Mouse (Mus musculus) layer of hippocampus, adult 2 months (tissue): Measurements from ENCODE around the gene Alg11. TPM values are rescaled to one million over a fixed set of nuclear protein-coding genes. Genes with fewer than 3 reads are reported as not detected.

ENCODE experiments used
- DNase-seq, 2 experiments: peaks; one replicate each; pipeline ENCODE4 v3.0.0; 2022; ENCODE audit warnings: low spot score in 2 of 2
- H3K27ac ChIP-seq: fragments of 200-600 bp; 2 replicates; pipeline ENCODE4 v1.8.1; 2022
- H3K4me3 ChIP-seq: fragments of 200-600 bp; 2 replicates; pipeline ENCODE4 v1.8.1; 2022; ENCODE audit warnings: mild to moderate bottlenecking
- CTCF ChIP-seq: fragments of 200-600 bp; conservative IDR thresholded peaks from 2 replicates; pipeline ENCODE4 v1.8.1; 2022; ENCODE audit warnings: antibody characterized with exemption, mild to moderate bottlenecking, moderate library complexity
- total RNA-seq, 2 experiments: library from RNA; stranded (reverse); gene quantifications; 2 replicates each; pipeline ENCODE4 v1.2.3; 2021

Gene Alg11
- total RNA-seq, 2 experiments from 2014 or later = 34.7 to 42.0 TPM

DNA sequence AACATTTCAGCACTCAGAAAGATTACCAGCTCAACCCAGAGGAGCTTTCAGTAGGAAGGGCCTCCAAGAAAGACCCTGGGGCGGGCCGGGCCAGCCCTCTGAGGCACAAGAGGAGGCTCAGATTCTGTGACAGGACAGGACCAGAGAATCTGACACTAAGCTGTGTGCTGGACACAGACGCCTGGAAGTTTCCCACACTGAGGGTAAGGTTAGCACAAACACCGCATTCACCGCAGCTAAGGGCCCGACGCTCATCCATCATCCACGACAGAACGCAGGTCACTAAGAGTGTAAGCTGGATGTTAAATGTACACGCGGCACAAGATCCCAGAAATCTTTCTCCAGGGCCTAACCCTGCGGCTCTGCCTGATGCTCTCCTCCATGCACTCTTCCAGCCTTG lies 16.8 kb upstream of the Alg11 start:
- H3K27ac ChIP-seq = no peak overlapping the region
- no peak overlapping the region for H3K4me3 ChIP-seq
- no peak for DNase-seq
- no peak for TF ChIP-seq CTCF

DNA sequence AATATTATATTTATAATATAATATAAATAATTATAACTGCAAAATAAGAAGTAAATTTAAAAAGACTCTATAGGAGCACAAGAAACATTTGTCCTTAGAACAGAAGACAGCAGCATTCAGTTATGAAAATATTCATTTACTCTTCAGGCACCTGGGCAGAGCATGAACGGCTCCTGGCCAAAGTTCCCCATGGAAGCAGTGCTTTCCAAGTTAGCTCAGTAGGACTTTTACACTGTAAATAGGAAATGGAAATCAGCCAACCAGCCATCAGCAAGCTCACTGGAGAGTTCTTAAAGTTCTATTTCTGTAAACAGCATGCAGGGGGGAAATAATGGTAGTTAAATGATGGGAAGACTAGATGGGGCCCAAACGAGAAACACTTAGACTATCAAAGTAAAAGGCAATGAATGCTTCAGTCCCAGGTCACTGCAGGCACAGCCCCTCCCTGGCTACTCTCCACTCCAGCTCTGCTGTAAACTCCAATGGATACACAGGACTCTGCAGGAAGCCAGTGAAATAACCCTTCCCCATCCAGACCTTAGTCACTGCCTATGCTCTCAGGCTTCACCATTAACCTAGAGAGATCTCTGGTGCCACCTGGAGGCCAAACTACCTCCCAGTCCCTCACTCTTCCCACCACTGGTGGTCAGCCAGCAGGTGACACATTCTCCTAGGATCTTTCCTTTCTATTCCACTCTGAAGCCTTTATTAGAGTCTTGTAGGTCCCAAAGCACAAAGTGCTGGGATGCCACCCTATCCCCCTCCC lies 12.6 kb upstream of the Alg11 start:
- Histone ChIP-seq H3K27ac (no peak overlapping the region), H3K4me3 (no peak overlapping the region)
- DNase-seq = peak in 1 of 2 experiments; percentile 17
- TF ChIP-seq CTCF = peak; percentile 79

DNA sequence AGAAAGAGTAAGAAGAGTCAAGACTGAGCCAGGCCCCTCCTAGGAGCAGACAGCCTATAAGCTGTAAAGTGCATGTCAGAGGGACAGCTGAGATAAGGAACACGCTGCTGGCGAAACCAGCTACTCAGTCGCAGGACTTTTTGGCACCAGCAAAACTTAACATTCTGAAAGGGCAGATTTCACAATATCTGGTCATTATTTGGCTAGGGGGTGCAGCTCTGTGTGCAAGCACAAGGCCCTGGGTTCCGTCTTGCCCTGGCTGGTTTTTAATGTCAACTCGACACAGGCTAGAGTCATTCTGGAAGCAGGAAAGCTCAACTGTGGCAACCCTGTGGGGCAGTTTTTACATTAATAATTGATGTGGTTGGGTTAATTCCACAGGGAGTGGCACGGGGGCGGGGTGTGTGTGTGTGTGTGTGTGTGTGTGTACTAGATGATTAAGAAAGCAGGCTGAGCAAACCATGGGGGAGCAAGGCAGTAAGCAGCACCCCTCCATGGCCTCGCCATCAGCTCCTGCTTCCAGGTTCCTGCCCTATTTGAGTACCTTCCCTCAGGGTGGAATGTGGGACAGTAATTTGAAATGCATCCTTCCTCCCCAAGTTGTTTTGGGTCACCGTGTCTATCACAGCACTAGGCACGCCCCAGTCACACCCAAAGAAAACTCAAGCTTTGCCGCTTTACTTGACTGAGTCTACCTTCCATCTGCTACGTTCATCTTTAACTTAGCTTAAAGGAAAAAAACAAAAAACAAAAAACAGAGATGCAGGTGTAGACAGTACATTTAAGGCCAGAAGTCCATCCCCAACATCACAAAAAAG lies 5.6 kb upstream of the Alg11 start:
- no peak overlapping the region for H3K4me3 ChIP-seq
- no peak for DNase-seq
- H3K27ac ChIP-seq = no peak overlapping the region
- TF ChIP-seq CTCF = no peak

DNA sequence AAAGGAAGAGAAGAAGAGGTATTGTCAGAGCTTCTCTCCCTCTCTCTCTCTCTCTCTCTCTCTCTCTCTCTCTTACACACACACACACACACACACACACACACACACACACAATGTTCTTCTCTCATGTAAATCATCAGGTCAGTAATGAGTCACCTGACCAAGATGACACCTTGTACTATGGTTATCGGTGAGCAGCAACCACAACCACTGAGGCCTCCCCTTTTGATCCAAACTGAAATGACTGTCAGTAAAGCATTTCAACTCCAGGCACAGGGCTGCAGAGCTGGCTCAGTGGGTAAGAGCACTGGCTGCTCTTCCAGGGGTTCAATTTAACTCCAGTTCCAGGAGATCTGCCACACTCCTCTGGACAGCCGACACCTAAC lies 5.0 kb upstream of the Alg11 start:
- H3K27ac ChIP-seq = no peak overlapping the region
- TF ChIP-seq CTCF = no peak
- no peak overlapping the region for H3K4me3 ChIP-seq
- DNase-seq = no peak

DNA sequence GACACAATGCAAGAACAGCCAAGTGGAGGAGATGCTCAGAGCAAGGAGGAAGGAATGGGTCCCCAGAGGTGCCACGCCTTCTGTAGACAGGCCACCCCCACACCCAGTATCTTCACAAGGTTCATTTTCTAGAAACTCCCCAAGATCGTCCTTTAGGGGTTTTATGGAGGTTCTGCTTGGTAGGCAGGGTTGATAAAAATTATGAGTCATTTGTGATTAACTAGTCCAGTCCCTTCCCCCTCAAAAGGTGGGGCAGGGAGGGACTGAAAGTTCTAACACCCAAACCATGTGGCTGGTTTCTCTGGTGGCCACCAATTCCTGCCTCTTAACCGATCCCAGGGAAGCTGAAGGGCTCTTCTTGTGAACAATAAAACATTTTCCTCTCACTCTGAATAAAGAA lies 3.7 kb upstream of the Alg11 start:
- H3K4me3 ChIP-seq = no peak overlapping the region
- DNase-seq = no peak
- H3K27ac ChIP-seq = no peak overlapping the region
- TF ChIP-seq CTCF = no peak

DNA sequence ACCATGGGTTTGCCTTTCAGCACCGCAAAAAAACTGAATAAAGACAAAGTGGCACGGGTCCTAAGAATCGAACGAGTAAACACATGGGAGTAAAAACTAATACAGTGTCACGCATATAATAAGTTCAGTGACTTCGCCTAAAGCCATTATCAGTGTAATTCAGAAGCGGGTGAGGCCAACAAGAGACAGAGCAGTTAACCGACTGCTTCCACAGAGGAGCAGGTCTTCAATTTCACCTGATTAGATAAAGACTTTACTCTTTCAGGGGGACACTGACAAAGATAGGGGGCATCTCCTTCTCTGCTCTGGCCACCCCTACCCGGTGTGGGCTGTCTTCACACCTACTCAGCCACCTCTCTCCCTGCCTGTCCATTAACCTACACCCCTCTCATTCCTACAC lies 2.2 kb upstream of the Alg11 start:
- no peak overlapping the region for H3K27ac ChIP-seq
- DNase-seq = no peak
- no peak overlapping the region for H3K4me3 ChIP-seq
- no peak for TF ChIP-seq CTCF

DNA sequence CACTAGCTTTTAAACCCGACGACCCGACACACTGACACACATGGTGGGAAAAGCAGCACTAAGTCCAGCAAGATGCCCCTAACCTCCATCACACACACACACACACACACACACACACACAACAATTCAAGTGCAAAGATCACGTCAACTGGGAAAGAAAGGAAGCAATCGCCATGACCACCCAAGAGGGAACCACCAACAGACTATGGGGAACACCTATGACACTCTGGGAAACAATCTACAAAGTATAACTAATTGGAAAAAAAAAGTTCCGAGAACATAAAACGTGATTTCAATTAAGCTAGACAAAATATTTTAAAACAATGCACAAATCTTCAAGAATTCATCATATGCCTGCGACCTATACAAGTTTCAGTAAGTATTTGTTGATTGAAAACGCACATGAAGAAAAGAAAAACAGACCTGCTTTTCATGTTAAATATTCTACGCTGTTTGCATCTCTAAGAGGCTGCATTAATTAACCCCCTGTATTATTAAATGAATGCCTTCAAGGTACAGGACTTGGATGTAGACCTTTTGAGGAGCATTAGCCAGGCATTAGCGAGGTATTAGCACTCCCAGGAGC lies 1.3 kb upstream of the Alg11 start:
- H3K4me3 ChIP-seq = peak overlapping the region; percentile 97
- DNase-seq = no peak
- no peak for TF ChIP-seq CTCF
- H3K27ac ChIP-seq = no peak overlapping the region

DNA sequence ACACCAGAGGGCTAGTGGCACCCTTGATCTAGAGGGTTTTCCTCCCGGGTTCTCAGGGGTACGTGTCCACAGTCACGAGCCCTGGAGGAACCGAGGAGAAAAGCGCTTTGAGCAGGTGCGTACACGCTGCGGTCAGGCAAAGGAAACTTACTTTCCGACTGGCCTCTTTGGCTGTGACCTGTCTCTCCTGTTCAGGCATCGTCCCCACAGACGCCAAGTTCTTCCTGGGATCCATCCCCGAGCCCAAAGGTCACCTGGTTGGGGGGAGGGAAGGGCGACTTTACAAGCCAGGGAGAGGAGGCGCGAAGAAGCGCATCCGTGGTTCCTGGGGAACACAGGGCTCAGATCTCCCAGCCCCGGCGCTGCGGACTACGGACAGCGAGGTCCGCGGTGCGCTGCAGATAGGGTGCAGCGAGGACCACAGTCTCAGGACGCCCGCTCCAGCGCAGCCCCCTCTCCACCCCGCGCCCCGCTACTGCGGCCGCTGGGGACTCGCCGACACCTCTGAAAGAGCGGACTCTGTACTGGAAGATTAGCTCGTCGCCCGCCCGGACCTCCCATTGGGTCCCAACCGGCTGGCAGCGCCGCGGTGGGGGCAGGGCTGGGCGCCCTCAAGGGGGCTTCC lies 588 bp upstream of the Alg11 start, which contains the start of gene Atp7b:
Gene Atp7b, minus strand, starts transcription at position 485 of the 625 bp plus-strand sequence.
- peak within 1 kb of the TSS; percentile 97 for H3K4me3 ChIP-seq
- no peak for TF ChIP-seq CTCF
- no peak for DNase-seq

DNA sequence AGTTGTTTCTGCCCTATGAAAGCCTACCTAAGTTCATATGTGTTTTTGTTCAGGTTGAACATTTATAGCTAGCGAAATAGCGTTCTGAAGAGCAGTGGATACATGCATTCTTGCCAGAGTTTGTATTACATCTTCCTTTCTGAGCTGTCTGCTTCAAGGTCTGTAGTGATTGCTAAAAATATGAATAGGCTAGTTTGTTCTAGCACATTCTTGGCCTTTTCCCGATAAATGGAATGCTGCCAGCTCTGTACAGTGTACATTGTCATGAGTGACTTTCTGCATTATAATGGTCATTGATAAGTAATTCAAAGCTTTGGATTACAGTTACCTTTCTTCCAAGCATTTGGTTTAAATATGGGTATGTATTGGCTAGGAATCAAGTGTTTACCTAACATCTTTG lies 605 bp downstream of the Alg11 start:
- Histone ChIP-seq H3K27ac (no peak overlapping the region; the same call in 1 of the 2 replicates), H3K4me3 (peak overlapping the region; percentile 97)
- TF ChIP-seq CTCF = no peak
- DNase-seq = no peak

More for the DNA sequence above, 588 bp upstream of the Alg11 start, which contains the start of gene Atp7b:
- H3K27ac ChIP-seq = peak within 1 kb of the TSS; percentile 68

DNA sequence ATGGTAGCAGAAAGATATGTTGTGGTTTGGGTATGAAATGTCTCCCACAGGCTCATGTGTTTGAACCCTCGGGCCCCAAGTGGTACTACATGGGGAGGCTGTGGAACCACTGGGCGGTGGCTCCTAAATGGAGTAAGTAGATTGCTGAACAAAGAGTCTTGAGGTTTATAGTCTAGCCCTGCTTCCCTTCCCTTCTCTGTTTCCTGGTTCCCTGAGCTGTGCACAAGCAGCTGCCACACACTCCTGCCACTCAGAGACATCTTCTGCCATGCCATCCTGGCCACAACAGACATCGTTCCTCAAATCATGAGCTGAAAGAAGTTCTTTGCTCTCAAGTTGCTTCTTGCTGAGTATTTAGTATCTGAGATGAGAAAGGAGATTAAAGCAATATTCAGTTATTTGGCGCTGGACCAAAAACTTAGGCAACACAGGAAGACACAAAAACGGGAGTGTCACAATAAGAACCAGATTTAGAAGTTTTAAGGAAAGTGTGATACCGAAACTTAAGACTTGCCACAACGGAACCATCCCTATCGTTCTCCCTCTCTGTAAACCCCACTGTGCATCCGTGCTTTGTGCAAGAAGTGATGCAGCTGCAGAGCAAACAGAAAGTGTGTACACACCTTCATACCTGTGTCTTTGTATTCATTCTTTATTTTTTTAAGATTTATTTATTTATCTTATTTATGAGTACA lies 18.9 kb downstream of the Alg11 start:
- H3K27ac ChIP-seq = no peak overlapping the region
- TF ChIP-seq CTCF = no peak
- no peak overlapping the region for H3K4me3 ChIP-seq
- DNase-seq = no peak

DNA sequence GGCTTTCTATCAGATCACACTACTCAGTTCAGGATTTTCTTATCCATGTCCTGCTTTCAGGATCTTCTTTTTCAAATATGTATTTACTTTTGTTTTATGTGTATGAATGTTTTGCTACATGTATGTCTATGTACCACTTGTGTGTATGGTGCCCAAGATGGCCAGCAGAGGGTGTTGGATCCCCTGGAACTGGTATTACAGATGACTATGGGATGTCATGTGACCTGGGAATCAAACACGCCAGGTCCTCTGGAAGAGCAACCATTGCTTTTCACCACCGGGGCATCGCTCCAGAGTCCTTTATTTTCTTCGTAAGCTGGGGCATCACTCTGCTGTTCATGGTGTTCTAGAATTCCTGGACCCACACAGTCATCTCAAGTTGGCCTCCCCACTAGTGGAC lies 28.7 kb downstream of the Alg11 start:
- H3K27ac ChIP-seq = no peak overlapping the region
- TF ChIP-seq CTCF = no peak
- no peak overlapping the region for H3K4me3 ChIP-seq
- no peak for DNase-seq

DNA sequence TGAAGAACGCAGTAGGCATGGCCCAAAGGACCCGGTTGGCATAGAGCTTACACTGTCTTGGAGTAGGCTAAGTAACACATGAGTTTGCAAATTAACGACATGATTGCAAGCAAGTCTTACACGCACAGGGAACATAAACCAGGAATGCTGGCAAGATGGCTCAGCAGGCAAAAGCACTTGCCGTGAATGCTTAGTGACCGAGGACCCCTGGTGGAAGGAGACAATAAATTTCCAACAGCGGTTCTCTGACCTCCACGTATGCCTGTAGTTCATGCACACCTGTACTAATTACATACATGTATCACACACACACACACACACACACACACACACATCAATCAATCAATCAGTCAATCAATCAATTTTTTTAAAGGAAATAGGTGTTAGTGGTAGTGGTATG lies 31.0 kb downstream of the Alg11 start:
- Histone ChIP-seq H3K4me3 (no peak overlapping the region), H3K27ac (no peak overlapping the region)
- no peak for DNase-seq
- peak; percentile 26 for TF ChIP-seq CTCF
